Mouse (Mus musculus) ES-Bruce4 (cell line): Measurements from ENCODE around the gene Tlx3. TPM values are rescaled to one million over a fixed set of nuclear protein-coding genes. Genes with fewer than 3 reads are reported as not detected.

ENCODE experiments used
- H3K27ac ChIP-seq: 2 replicates; pipeline ENCODE4 v1.5.1; 2012; ENCODE audit warnings: low read length, inconsistent platforms; ENCODE audit not compliant: insufficient read depth
- H3K27me3 ChIP-seq: 2 replicates; pipeline ENCODE4 v1.6.1; 2012; ENCODE audit warnings: mild to moderate bottlenecking, low read length, inconsistent platforms; ENCODE audit not compliant: control insufficient read depth, poor library complexity, insufficient read depth, severe bottlenecking
- H3K36me3 ChIP-seq: 2 replicates; pipeline ENCODE4 v1.6.1; 2012; ENCODE audit warnings: inconsistent platforms, mild to moderate bottlenecking, low read length, moderate library complexity; ENCODE audit not compliant: control insufficient read depth, poor library complexity, insufficient read depth, severe bottlenecking
- H3K4me1 ChIP-seq: one replicate; pipeline ENCODE4 v1.8.1; 2011; ENCODE audit warnings: low read length; ENCODE audit not compliant: control insufficient read depth, insufficient read depth
- H3K4me3 ChIP-seq: 2 replicates; pipeline ENCODE4 v1.5.1; 2011; ENCODE audit warnings: low read depth, mild to moderate bottlenecking, low read length
- H3K9ac ChIP-seq: 2 replicates; pipeline ENCODE4 v1.6.1; 2012; ENCODE audit warnings: low read depth, mild to moderate bottlenecking, inconsistent platforms; ENCODE audit not compliant: poor library complexity, severe bottlenecking
- H3K9me3 ChIP-seq: replicated peaks from 2 replicates; pipeline ENCODE4 v1.6.1; 2012; ENCODE audit warnings: mild to moderate bottlenecking, low read length, inconsistent platforms; ENCODE audit not compliant: control insufficient read depth, poor library complexity, insufficient read depth, severe bottlenecking
- CTCF ChIP-seq: IDR thresholded peaks from one replicate; pipeline ENCODE4 v1.8.1; 2011; ENCODE audit warnings: low read depth, low read length
- EP300 ChIP-seq: IDR thresholded peaks from 2 replicates; pipeline ENCODE4 v1.6.1; 2011; ENCODE audit warnings: low read depth, low read length; ENCODE audit not compliant: insufficient read depth
- POLR2A ChIP-seq: IDR thresholded peaks from one replicate; pipeline ENCODE4 v1.8.1; 2011; ENCODE audit warnings: low read length; ENCODE audit not compliant: insufficient read depth
- polyA plus RNA-seq: library from polyadenylated mRNA; stranded (reverse); fragments of >200 nt; gene quantifications from 2 replicates; pipeline ENCODE4 v1.2.4, GENCODE M21; 2011; ENCODE audit warnings: low read depth; ENCODE audit not compliant: missing spikeins, insufficient read depth, insufficient read length

The Tlx3 gene
- polyA plus RNA-seq, 1 experiment: not detected

- Histone ChIP-seq H3K9me3 (no peaks in the 10 kb centered on the region), H3K4me1 (peaks cover 4% of the 10 kb centered on the region), H3K4me3 (no peak overlapping the region), H3K27ac (no peak overlapping the region), H3K36me3 (peaks cover 10% of the 10 kb centered on the region), H3K9ac (no peak overlapping the region), H3K27me3 (no peaks in the 10 kb centered on the region)
- no peak for TF ChIP-seq CTCF
- no peak for TF ChIP-seq EP300
- TF ChIP-seq POLR2A: no peak
These were observed 18.4 kb upstream of the Tlx3 start for GRCm38 (mm10) chr11:33221566-33222365.

- no peak overlapping the region for H3K4me3 ChIP-seq
- H3K9ac ChIP-seq: no peak overlapping the region
- no peak for TF ChIP-seq CTCF
- TF ChIP-seq POLR2A: no peak
- no peak for TF ChIP-seq EP300
- no peaks in the 10 kb centered on the region for H3K27me3 ChIP-seq
- H3K9me3 ChIP-seq: no peaks in the 10 kb centered on the region
- no peak overlapping the region for H3K27ac ChIP-seq
- H3K36me3 ChIP-seq: peaks cover 10% of the 10 kb centered on the region
- H3K4me1 ChIP-seq: peaks cover 4% of the 10 kb centered on the region
These were observed 17.4 kb upstream of the Tlx3 start for GRCm38 (mm10) chr11:33220763-33221162.

- no peak for TF ChIP-seq CTCF
- no peak for TF ChIP-seq POLR2A
- no peak for TF ChIP-seq EP300
- Histone ChIP-seq H3K27me3 (no peaks in the 10 kb centered on the region), H3K4me1 (peaks cover 4% of the 10 kb centered on the region), H3K4me3 (no peak overlapping the region), H3K9ac (no peak overlapping the region), H3K36me3 (peaks cover 12% of the 10 kb centered on the region), H3K27ac (no peak overlapping the region), H3K9me3 (no peaks in the 10 kb centered on the region)
These were observed 14.1 kb upstream of the Tlx3 start for GRCm38 (mm10) chr11:33217384-33218079.

GRCm38 (mm10) chr11:33207411-33207810, 4.0 kb upstream of the Tlx3 start:
- Histone ChIP-seq H3K27me3 (peaks cover 17% of the 10 kb centered on the region), H3K9me3 (no peaks in the 10 kb centered on the region), H3K4me3 (no peak overlapping the region), H3K4me1 (no peaks in the 10 kb centered on the region), H3K36me3 (no peaks in the 10 kb centered on the region), H3K9ac (no peak overlapping the region), H3K27ac (no peak overlapping the region)
- TF ChIP-seq POLR2A (no peak), CTCF (no peak), EP300 (no peak)

GRCm38 (mm10) chr11:33204966-33205365, 1.6 kb upstream of the Tlx3 start:
- H3K27me3 ChIP-seq: peaks cover 40% of the 10 kb centered on the region
- H3K9me3 ChIP-seq: no peaks in the 10 kb centered on the region
- no peak overlapping the region for H3K27ac ChIP-seq
- H3K9ac ChIP-seq: no peak overlapping the region
- H3K4me1 ChIP-seq: no peaks in the 10 kb centered on the region
- TF ChIP-seq POLR2A (no peak), EP300 (no peak), CTCF (no peak)
- no peak overlapping the region for H3K4me3 ChIP-seq
- no peaks in the 10 kb centered on the region for H3K36me3 ChIP-seq

- Histone ChIP-seq H3K9me3 (no peaks in the 10 kb centered on the region), H3K27ac (no peak overlapping the region), H3K27me3 (peaks cover 41% of the 10 kb centered on the region), H3K4me3 (peak overlapping the region; percentile 56), H3K4me1 (no peaks in the 10 kb centered on the region), H3K36me3 (no peaks in the 10 kb centered on the region), H3K9ac (no peak overlapping the region)
- TF ChIP-seq CTCF (no peak), EP300 (no peak), POLR2A (no peak)
These were observed 928 bp upstream of the Tlx3 start for GRCm38 (mm10) chr11:33204329-33204705.
